Mouse (Mus musculus) heart, embryonic 16.5 days (tissue): Measurements from ENCODE around the gene Gm20388. TPM values are rescaled to one million over a fixed set of nuclear protein-coding genes. Genes with fewer than 3 reads are reported as not detected.
"Not testable (repeated sequence)": the region's sequence is repeated elsewhere in the genome, so short reads cannot be mapped to it uniquely, and the experiment has no call there.

Experiments used
- ATAC-seq: fragments of 200-750 bp; cut with Nextera tagmentation; replicated peaks from 2 replicates; pipeline ENCODE4 v1.8.0; 2017; ENCODE audit warnings: moderate number of reproducible peaks; ENCODE audit not compliant: insufficient read depth, low FRiP score; ENCODE audit errors: extremely low read depth
- H3K27ac ChIP-seq: fragments of 300-500 bp; sonication (generic); 2 replicates; pipeline ENCODE4 v1.5.1; 2014; ENCODE audit warnings: mild to moderate bottlenecking, low read length, control low read depth, moderate library complexity
- H3K27me3 ChIP-seq: fragments of 300-500 bp; sonication (generic); 2 replicates; pipeline ENCODE4 v1.6.1; 2014; ENCODE audit warnings: low read length, mixed read lengths; ENCODE audit not compliant: control insufficient read depth, insufficient read depth
- H3K36me3 ChIP-seq: fragments of 300-500 bp; sonication (generic); 2 replicates; pipeline ENCODE4 v1.6.1; 2014; ENCODE audit not compliant: control insufficient read depth, insufficient read depth
- H3K4me1 ChIP-seq: fragments of 300-500 bp; sonication (generic); 2 replicates; pipeline ENCODE4 v1.6.1; 2014; ENCODE audit warnings: low read length, mixed read lengths; ENCODE audit not compliant: control insufficient read depth, insufficient read depth
- H3K4me2 ChIP-seq: fragments of 300-500 bp; sonication (generic); 2 replicates; pipeline ENCODE4 v1.6.1; 2014; ENCODE audit warnings: low read depth, mild to moderate bottlenecking, control low read depth, low read length
- H3K4me3 ChIP-seq: fragments of 300-500 bp; sonication (generic); 2 replicates; pipeline ENCODE4 v1.5.1; 2014; ENCODE audit warnings: mild to moderate bottlenecking, control low read depth, low read length
- H3K9ac ChIP-seq: fragments of 300-500 bp; sonication (generic); 2 replicates; pipeline ENCODE4 v1.6.1; 2014; ENCODE audit warnings: low read length, control low read depth
- H3K9me3 ChIP-seq: fragments of 300-500 bp; sonication (generic); replicated peaks from 2 replicates; pipeline ENCODE4 v1.6.1; 2016; ENCODE audit warnings: low read length; ENCODE audit not compliant: control insufficient read depth
- WGBS: fragments of 180-500 bp; shearing (Covaris S2); extraction: QIAGEN DNeasy Blood & Tissue Kit; methylation state at CpG from one replicate; pipeline ENCODE4 v1.1.7; 2014; 5-methylcytosine and 5-hydroxymethylcytosine counted together
- polyA plus RNA-seq: library from polyadenylated mRNA; unstranded; fragments of >200 nt; fragmentation: Nextera tagmentation; extraction: Ambion mirVana; gene quantifications from 2 replicates; pipeline ENCODE4 v1.2.1, GENCODE M21; 2015

Gm20388 gene
- polyA plus RNA-seq, 1 experiment from 2014 or later: 4.5 TPM

DNA sequence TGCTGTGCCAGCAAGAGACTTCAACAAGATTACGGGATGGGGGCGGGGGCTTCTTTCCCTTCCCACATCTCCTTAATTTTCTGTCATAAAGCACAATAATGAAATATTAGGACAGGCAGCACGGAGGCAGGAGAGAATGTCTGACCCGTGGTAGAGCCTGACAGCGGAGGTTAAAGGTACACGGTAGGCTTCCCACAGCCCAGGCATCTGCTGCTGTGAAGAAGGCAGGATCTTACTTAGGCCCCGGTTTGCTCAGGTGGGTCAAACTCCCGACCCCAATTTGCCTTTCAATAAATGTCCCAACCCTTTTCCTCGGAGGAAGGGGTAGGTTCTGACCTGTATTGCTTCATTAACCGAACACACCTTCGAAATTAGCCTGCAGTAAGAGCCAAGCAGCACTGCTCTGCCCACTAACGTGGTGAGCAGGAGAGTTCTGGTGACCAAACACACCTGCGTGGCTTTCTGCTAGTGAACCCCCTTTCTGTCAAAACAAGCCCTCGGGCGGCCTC lies 3894.6 kb downstream of the Gm20388 start:
- 23% methylated on average over 15 of the region's 15 CpGs for WGBS
- H3K9ac ChIP-seq: peak overlapping the region; percentile 84
- H3K27me3 ChIP-seq: no peaks in the 10 kb centered on the region
- ATAC-seq: no peak; the same call in 1 of the 2 replicates
- H3K4me2 ChIP-seq: peak overlapping the region; percentile 65
- H3K36me3 ChIP-seq: no peaks in the 10 kb centered on the region
- peaks cover 2% of the 10 kb centered on the region; the same call in 1 of the 2 replicates for H3K9me3 ChIP-seq
- H3K27ac ChIP-seq: no peak overlapping the region; the same call in 1 of the 2 replicates
- H3K4me1 ChIP-seq: peaks cover 17% of the 10 kb centered on the region
- peak overlapping the region; percentile 67 for H3K4me3 ChIP-seq

DNA sequence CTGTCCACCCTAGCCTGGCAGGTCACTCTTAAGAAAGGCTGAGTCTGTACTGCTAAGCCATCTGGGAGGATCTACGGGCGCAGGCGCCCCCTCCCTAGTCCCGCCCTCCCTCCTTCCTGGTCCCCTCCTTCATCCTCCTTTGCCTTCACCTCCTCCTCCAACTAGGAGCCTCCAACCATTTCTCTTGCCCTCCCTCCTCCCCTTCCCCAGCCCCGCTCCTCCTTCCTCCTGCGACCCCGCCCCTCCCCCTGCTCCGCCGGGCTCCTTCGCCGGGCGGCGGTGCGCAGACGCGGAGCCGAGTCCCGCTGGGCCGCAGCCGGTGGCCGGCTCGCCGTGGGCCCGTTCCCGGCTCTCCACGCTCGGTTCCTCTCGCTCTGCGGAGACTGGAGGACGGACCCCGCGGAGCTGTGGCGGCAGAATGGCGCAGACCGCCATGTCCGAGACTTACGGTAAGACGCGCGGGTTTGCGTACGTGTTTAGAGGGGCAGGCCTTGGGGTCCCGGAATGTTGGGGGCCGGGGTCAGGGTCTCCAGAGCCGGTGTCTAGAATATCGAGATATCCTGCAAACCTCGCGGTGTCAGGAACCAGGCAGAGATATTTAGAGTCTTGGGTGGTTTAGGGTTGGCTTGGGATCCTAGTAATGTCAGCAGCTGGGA lies 3895.2 kb downstream of the Gm20388 start, which contains the start of gene Rab4a:
TSS of gene Rab4a (plus strand) at position 268 of the 656 bp plus-strand sequence.
- peak; percentile 90 for ATAC-seq
- WGBS: under 1% methylated on average over 48 of the region's 48 CpGs
- no peaks in the 10 kb centered on the region for H3K27me3 ChIP-seq
- H3K4me1 ChIP-seq: peaks cover 17% of the 10 kb centered on the region
- H3K4me3 ChIP-seq: peak within 1 kb of the TSS; percentile 67
- peak within 1 kb of the TSS; percentile 65 for H3K4me2 ChIP-seq
- no peaks in the 10 kb centered on the region for H3K36me3 ChIP-seq
- H3K27ac ChIP-seq: peak within 1 kb of the TSS; percentile 17
- peaks cover 1% of the 10 kb centered on the region; the same call in 1 of the 2 replicates for H3K9me3 ChIP-seq
- peak within 1 kb of the TSS; percentile 84 for H3K9ac ChIP-seq

DNA sequence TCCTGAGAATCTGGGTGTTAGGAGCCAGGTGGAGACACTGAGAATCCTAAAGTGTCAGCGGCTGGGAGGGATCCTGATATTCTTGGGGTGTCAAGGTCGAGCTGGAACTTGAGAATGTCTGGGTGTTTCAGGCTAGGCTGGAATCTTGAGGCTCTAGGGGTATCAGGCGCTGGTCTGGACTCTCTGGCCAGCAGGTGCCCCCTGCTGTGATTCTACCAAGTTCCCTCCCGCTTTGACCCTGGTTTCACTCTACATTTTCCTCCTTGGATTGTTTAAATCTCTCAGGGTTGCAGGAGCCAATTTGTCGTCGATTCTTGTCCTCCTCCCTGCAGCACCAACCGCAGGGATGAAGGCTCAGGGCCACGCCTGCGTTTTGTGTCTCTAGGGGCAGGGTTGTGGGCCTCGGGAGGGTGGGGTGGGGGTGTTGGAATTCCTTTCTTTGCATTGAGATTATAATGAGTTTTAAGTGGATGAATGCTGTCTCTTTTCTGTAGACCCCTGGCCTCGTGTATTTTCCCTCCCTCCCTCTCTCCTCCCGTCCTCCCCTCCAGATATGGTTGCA lies 3895.8 kb downstream of the Gm20388 start:
- ATAC-seq: peak; percentile 42; the same call in 1 of the 2 replicates
- no peaks in the 10 kb centered on the region for H3K27me3 ChIP-seq
- H3K4me2 ChIP-seq: peak overlapping the region; percentile 65
- H3K9me3 ChIP-seq: no peaks in the 10 kb centered on the region
- H3K4me3 ChIP-seq: peak overlapping the region; percentile 67
- 6% methylated on average over 12 of the region's 12 CpGs for WGBS
- peaks cover 17% of the 10 kb centered on the region for H3K4me1 ChIP-seq
- peak overlapping the region; percentile 84 for H3K9ac ChIP-seq
- H3K36me3 ChIP-seq: no peaks in the 10 kb centered on the region
- peak overlapping the region; percentile 17; the same call in 1 of the 2 replicates for H3K27ac ChIP-seq

DNA sequence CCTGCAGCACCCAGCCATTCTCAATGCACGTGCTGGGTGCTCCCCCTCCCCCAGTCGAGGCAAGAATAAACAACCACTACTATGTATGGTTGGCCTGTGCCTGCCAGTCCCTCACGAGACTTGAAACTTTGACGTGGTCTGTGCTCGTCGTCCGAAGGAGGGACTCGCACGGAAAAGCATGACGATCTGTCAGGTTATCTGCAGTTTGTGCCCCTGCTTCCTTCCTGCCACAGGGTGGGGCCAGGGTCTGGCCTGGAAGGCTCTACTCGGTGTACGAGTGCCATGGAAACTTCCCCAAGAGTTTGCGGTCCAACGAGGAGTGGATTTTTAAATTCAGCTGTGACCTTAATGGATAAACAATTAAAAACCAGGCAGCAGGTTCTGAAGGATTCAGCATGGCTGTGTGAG lies 3896.4 kb downstream of the Gm20388 start:
- ATAC-seq: peak; percentile 46; the same call in 1 of the 2 replicates
- Histone ChIP-seq H3K4me3 (peak overlapping the region; percentile 67), H3K4me1 (peaks cover 17% of the 10 kb centered on the region), H3K4me2 (peak overlapping the region; percentile 65), H3K36me3 (no peaks in the 10 kb centered on the region), H3K27me3 (no peaks in the 10 kb centered on the region), H3K27ac (no peak overlapping the region), H3K9ac (peak overlapping the region; percentile 15; the same call in 1 of the 2 replicates), H3K9me3 (no peaks in the 10 kb centered on the region)
- WGBS: 7% methylated on average over 14 of the region's 14 CpGs

DNA sequence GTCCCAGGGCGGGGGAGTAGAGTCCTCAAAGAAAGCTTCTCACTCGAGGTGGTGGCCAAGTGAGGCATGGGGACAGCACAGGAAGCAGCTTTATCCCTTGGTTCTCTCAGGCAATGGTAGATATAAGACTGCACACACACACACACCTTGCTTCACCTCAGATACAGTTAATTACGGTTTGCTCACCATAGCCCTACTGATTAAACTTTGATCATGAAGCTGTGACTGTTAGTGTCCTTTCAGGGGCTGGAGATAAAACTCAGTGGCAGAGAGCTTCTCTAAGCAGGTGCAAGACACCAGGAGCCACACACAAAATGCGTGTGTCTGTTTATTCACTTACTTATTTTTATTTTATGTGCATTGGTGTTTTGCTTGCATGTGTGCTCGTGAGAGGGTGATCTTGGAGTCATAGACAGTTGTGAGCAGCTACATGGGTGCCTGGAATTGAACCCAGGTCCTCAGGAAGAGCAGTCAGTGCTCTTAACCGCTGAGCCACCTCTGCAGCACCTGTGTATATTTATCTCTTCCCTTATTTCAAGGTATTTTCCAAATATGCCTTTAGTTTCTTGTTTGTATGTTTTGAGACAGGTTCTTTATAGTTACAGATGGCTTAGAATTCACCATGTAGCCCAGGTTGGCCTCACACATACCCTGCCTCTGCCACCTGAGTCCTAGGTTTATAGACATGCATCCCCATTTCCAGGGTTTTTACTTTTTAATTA lies 3897.4 kb downstream of the Gm20388 start:
- no peak overlapping the region for H3K9ac ChIP-seq
- no peaks in the 10 kb centered on the region for H3K9me3 ChIP-seq
- no peak for ATAC-seq
- H3K27me3 ChIP-seq: no peaks in the 10 kb centered on the region
- H3K4me2 ChIP-seq: no peak overlapping the region; the same call in 1 of the 2 replicates
- peaks cover 17% of the 10 kb centered on the region for H3K4me1 ChIP-seq
- no peaks in the 10 kb centered on the region for H3K36me3 ChIP-seq
- H3K27ac ChIP-seq: no peak overlapping the region
- 74% methylated on average over 6 of the region's 6 CpGs for WGBS
- H3K4me3 ChIP-seq: no peak overlapping the region

DNA sequence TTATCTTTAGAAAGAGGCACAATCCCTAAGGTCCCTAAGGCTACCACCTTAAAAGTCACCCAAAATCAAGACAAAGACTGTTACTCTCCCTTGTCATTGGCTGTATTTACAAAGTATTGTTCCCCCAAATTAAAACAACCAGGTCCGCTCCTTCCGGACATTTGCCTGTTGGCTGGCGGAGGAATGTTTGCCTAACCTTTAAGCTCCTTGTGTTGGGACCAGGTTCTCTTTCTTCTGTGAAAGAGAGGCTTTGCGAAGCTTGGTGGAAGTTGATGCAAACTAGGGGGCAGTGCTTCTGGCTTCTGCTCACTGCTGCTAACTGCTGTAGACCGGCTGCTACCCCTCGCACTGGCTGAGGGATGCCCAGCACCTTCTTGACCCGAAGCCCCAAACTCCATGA lies 3898.0 kb downstream of the Gm20388 start:
- no peak overlapping the region for H3K9ac ChIP-seq
- no peaks in the 10 kb centered on the region for H3K36me3 ChIP-seq
- peaks cover 17% of the 10 kb centered on the region for H3K4me1 ChIP-seq
- ATAC-seq: no peak
- no peak overlapping the region for H3K4me2 ChIP-seq
- no peaks in the 10 kb centered on the region for H3K9me3 ChIP-seq
- no peak overlapping the region for H3K4me3 ChIP-seq
- H3K27me3 ChIP-seq: no peaks in the 10 kb centered on the region
- H3K27ac ChIP-seq: no peak overlapping the region
- WGBS: 77% methylated on average over 7 of the region's 7 CpGs

DNA sequence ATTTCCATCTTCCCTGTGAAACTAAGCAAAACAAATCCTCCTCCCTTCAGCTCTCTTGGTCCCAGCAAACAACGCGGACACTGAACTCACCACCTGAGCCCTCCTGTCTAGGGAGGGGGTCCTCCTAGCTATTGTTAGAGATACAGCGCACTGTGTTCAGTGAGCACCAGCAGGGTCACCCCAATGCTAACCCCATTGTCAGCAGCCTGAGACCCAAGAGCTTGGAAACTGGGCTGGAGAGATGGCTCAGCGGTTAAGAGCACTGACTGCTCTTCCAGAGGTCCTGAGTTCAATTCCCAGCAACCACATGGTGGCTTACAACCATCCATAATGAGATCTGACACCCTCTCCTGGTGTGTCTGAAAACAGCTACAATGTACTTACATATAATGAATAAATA lies 3898.7 kb downstream of the Gm20388 start:
- 86% methylated on average over 4 of the region's 4 CpGs for WGBS

DNA sequence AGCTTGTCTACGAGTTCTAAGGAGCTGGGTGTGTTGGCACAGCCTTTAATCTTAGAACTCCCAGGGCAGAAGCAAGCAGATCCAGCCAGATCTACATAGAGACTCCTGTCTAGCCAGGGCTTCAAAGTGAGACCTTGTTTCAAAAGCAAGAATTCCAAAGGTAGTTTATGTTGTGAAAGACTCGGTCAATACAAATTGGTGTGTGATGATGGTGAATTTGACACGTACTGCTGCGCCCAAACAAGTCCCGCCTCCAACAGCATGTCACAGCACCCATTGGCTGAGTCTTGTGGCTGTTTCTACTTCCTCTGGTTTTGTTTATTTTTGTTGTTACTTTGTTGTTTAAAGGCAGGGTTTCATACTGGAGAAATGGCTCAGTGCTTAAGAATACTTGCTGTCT lies 3901.6 kb downstream of the Gm20388 start:
- H3K36me3 ChIP-seq: no peaks in the 10 kb centered on the region
- no peak overlapping the region for H3K9ac ChIP-seq
- no peak overlapping the region for H3K4me2 ChIP-seq
- no peak overlapping the region for H3K4me3 ChIP-seq
- 87% methylated on average over 5 of the region's 5 CpGs for WGBS
- H3K27me3 ChIP-seq: no peaks in the 10 kb centered on the region
- no peak for ATAC-seq
- H3K9me3 ChIP-seq: no peaks in the 10 kb centered on the region
- no peak overlapping the region for H3K27ac ChIP-seq
- H3K4me1 ChIP-seq: peaks cover 4% of the 10 kb centered on the region

More for the DNA sequence above, 3898.7 kb downstream of the Gm20388 start:
- H3K9me3 ChIP-seq, H3K4me2 ChIP-seq, H3K9ac ChIP-seq, H3K27me3 ChIP-seq, H3K4me3 ChIP-seq, H3K36me3 ChIP-seq, ATAC-seq, H3K27ac ChIP-seq: not testable (repeated sequence)
- peaks cover 17% of the 10 kb centered on the region for H3K4me1 ChIP-seq
